Mouse (Mus musculus) bone marrow, adult 2 months (tissue): ENCODE results near the gene Adad2.

Source experiments
- CTCF ChIP-seq: fragments of 200-500 bp; IDR thresholded peaks from 2 replicates; pipeline ENCODE4 v1.5.1; 2011; ENCODE audit warnings: low read length, control low read depth; ENCODE audit not compliant: control insufficient read depth, insufficient read depth
- POLR2A ChIP-seq: fragments of 200-500 bp; IDR thresholded peaks from 2 replicates; pipeline ENCODE4 v1.6.1; 2011; ENCODE audit warnings: low read depth, mild to moderate bottlenecking, control low read depth, low read length, borderline replicate concordance; ENCODE audit not compliant: control insufficient read depth

GRCm38 (mm10) chr8:119568951-119569350, 43.6 kb upstream of the Adad2 start:
- TF ChIP-seq POLR2A (no peak), CTCF (no peak)
